Mouse (Mus musculus) heart, postnatal 0 days (tissue): ENCODE data around the gene Eya4.

Source experiments
- CTCF ChIP-seq: IDR thresholded peaks from 2 replicates; pipeline ENCODE4 v1.5.1; 2016; ENCODE audit warnings: antibody characterized with exemption, control low read depth, low read depth
- EP300 ChIP-seq: IDR thresholded peaks from 2 replicates; pipeline ENCODE4 v1.6.1; 2016; ENCODE audit warnings: antibody characterized with exemption, low read depth

- TF ChIP-seq EP300 = no peak
- TF ChIP-seq CTCF = no peak
Measured at GRCm38 (mm10) chr10:23295616-23296015, 55.0 kb downstream of the Eya4 start.
